ENCODE assay signal across 24 mouse cellular contexts in the genomic region with DNA sequence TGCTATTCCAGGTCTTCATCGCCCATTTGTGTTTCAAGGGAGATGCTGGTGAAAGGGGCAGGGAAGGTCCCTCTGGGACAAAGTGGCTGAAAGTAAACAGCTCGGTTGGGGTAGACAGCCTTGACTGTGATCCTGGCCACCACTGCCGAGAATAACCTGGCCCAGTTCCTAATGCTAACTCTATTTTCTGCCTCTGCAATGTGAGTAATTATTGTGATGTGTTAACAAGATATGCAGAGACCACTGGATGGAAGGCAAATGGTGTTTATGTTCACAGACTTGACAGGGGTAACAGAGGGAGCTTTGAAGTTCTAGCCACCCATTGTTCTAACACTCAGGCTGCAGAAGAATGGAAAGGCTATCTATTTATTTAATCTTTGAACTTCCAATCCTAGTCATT. TPM values are rescaled to one million over a fixed set of nuclear protein-coding genes. Genes with fewer than 3 reads are reported as not detected.
DNase-seq lines count a peak whose midpoint lies in the region; ATAC-seq lines count a peak whose summit lies in the region.
"Had no signal": no experiment of that assay in that cellular context is flagged by ENCODE, and none has a peak within 500 bp of the region (broad histone marks: within the 10 kb centered on the region; RNA-seq: fewer than 3 reads in every experiment).

No protein-coding gene starts in this region.

- H3K36me3 ChIP-seq in heart, embryonic 10.5 days, result no peaks in the 10 kb centered on the region
- H3K36me3 ChIP-seq in lung, embryonic 15.5 days, result no peaks in the 10 kb centered on the region
- H3K36me3 ChIP-seq in midbrain, embryonic 11.5 days (ENCODE audit: control insufficient read depth, insufficient read depth, low read length), result no peaks in the 10 kb centered on the region
- H3K36me3 ChIP-seq: embryonic facial prominence, embryonic 10.5 days; G1E; heart, embryonic 13.5 days had no signal

- no peaks in the 10 kb centered on the region for H3K9me3 ChIP-seq in heart, embryonic 10.5 days
- no peaks in the 10 kb centered on the region for H3K9me3 ChIP-seq in lung, embryonic 15.5 days
- H3K9me3 ChIP-seq in midbrain, embryonic 11.5 days (ENCODE audit: control insufficient read depth, low read length), result no peaks in the 10 kb centered on the region
- H3K9me3 ChIP-seq: embryonic facial prominence, embryonic 10.5 days; forebrain, embryonic 13.5 days; heart, embryonic 13.5 days had no signal

- H3K4me3 ChIP-seq in heart, embryonic 10.5 days, result no peak overlapping the region
- H3K4me3 ChIP-seq in lung, embryonic 15.5 days, result no peak overlapping the region
- H3K4me3 ChIP-seq in midbrain, embryonic 11.5 days (ENCODE audit: low read depth, low read length), result no peak overlapping the region
- H3K4me3 ChIP-seq: embryonic facial prominence, embryonic 10.5 days; forebrain, embryonic 13.5 days; heart, adult 2 months; heart, embryonic 13.5 days had no signal

- 0 out of 2 replicates have a peak, but pooled peaks have one; percentile 42 for ATAC-seq in lung, embryonic 15.5 days (ENCODE audit: borderline replicate concordance, extremely low read depth, low FRiP score, low TSS enrichment)
- no peak for ATAC-seq in midbrain, embryonic 11.5 days (ENCODE audit: low FRiP score)
- ATAC-seq: activated CD4-positive, CD25-positive, alpha-beta regulatory T cell, adult 4 months; CD4-positive, CD25-positive, alpha-beta regulatory T cell, adult 4 months; forebrain, embryonic 13.5 days; forebrain, postnatal 0 days; hindbrain, embryonic 16.5 days; Patski had no signal

- H3K9ac ChIP-seq in lung, embryonic 15.5 days, result no peak overlapping the region
- H3K9ac ChIP-seq in midbrain, embryonic 11.5 days (ENCODE audit: low read length), result no peak overlapping the region
- H3K9ac ChIP-seq: forebrain, embryonic 13.5 days; forebrain, postnatal 0 days; heart, embryonic 13.5 days had no signal

- WGBS in heart, embryonic 10.5 days, result 29% methylated on average over 3 of the region's 3 CpGs
- 18% methylated on average over 3 of the region's 3 CpGs for WGBS in lung, embryonic 15.5 days
- WGBS in midbrain, embryonic 11.5 days, result 59% methylated on average over 3 of the region's 3 CpGs

- no peak overlapping the region for H3K4me2 ChIP-seq in lung, embryonic 15.5 days
- no peak overlapping the region for H3K4me2 ChIP-seq in midbrain, embryonic 11.5 days
- H3K4me2 ChIP-seq: forebrain, embryonic 13.5 days; heart, embryonic 13.5 days had no signal

- peaks cover 4% of the 10 kb centered on the region; the same call in 1 of the 2 replicates for H3K27me3 ChIP-seq in heart, embryonic 10.5 days (ENCODE audit: insufficient read depth, poor library complexity, severe bottlenecking)
- no peaks in the 10 kb centered on the region for H3K27me3 ChIP-seq in lung, embryonic 15.5 days
- no peaks in the 10 kb centered on the region for H3K27me3 ChIP-seq in midbrain, embryonic 11.5 days (ENCODE audit: control insufficient read depth, insufficient read depth, low read length)
- H3K27me3 ChIP-seq: forebrain, embryonic 13.5 days had no signal

- no peak overlapping the region for H3K27ac ChIP-seq in heart, embryonic 10.5 days
- no peak overlapping the region for H3K27ac ChIP-seq in lung, embryonic 15.5 days
- no peak overlapping the region for H3K27ac ChIP-seq in midbrain, embryonic 11.5 days (ENCODE audit: low read depth, low read length)
- H3K27ac ChIP-seq: embryonic facial prominence, embryonic 10.5 days; forebrain, embryonic 13.5 days; heart, adult 2 months; heart, embryonic 13.5 days had no signal

- H3K4me1 ChIP-seq in heart, embryonic 10.5 days, result no peaks in the 10 kb centered on the region
- H3K4me1 ChIP-seq in lung, embryonic 15.5 days, result peaks cover 6% of the 10 kb centered on the region; the same call in 1 of the 2 replicates
- no peaks in the 10 kb centered on the region; the same call in 1 of the 2 replicates for H3K4me1 ChIP-seq in midbrain, embryonic 11.5 days (ENCODE audit: control insufficient read depth, insufficient read depth, low read length)
- H3K4me1 ChIP-seq: heart, embryonic 13.5 days had no signal

- DNase-seq in heart, embryonic 10.5 days (ENCODE audit: low spot score), result peak; percentile 57
- DNase-seq in heart, adult 8-10 months (ENCODE audit: low spot score), result no peak
- peak; percentile 34 for DNase-seq in lung, postnatal 14 days
- no peak for DNase-seq in adrenal gland, adult (ENCODE audit: inconsistent age in 2 of 2, low spot score in 1 of 2)
- no peak for DNase-seq in midbrain, embryonic 11.5 days (ENCODE audit: low spot score, missing footprints)
- no peak for DNase-seq in left cerebral cortex, adult 18-20 months (ENCODE audit: low spot score in 2 of 2)
- DNase-seq: adrenal gland, adult 2 months; adrenal gland, postnatal 25 days; B cell, adult 2 months; cerebellum, adult 2 months; cerebellum, postnatal 10 days; forebrain, postnatal 0 days; gastrocnemius, postnatal 14 days; heart, adult 2 months; heart, postnatal 36 days had no signal

RNA-seq across cellular contexts. Expression of a gene that starts 21.9 kb away (rescaled TPM):
- 44.7 and 68.4 TPM in 2 replicates for polyA plus RNA-seq in heart, embryonic 10.5 days (2016; fragmentation: Nextera tagmentation; extraction: Ambion mirVana)
- 1 to 10 TPM; 1.7 to 2.3 (median 2.1) TPM for total RNA-seq in heart, adult 8-10 months (2022)
- 75.5 and 82.9 TPM in 2 replicates for polyA plus RNA-seq in lung, embryonic 15.5 days (2015; fragmentation: Nextera tagmentation; extraction: Ambion mirVana)
- 87.3 and 90.9 TPM in 2 replicates for polyA plus RNA-seq in midbrain, embryonic 11.5 days (2014; fragmentation: Nextera tagmentation; extraction: Ambion mirVana)
- total RNA-seq in left cerebral cortex, adult 18-20 months (2021), result 100 to 1,000 TPM; 232 to 241 TPM
- polyA plus RNA-seq: G1E had no signal

Comparison
In these comparisons a context has a peak if more than half of its experiments do, and no peak if none do; other contexts are left out.
1. DNase-seq: peak in heart, embryonic 10.5 days (single experiment) and lung, postnatal 14 days (single experiment); none in heart, adult 8-10 months (single experiment), adrenal gland, adult (0 of 2), midbrain, embryonic 11.5 days (single experiment) and left cerebral cortex, adult 18-20 months (0 of 2).